Mouse (Mus musculus): ENCODE data around the gene Lrrtm4. TPM values are rescaled to one million over a fixed set of nuclear protein-coding genes. Genes with fewer than 3 reads are reported as not detected.

Lrrtm4 gene
- total RNA-seq (2021) = not detected
- polyA plus RNA-seq (2012; rRNA removed) = not detected in 2 replicates
- long read RNA-seq = 0 reads

DNA sequence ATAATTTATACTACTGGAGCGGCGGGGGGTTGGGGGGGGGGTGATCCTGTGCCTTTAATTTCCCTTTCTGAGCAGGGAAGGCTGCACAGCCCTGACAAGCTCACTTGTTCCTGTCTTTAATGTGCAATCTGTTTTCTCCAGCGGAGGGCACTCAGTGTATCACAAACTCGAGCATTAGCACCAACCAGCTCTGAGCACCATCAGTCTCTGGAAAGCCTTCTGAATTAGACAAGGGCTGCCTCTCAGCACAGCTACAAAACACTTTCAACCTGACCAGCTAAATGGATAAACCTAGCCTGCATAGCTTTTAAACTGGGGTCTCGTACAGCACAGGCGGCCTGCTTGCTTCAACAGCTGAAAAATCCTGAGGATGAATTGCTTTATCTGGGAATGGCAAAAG lies at the start of gene Lrrtm4:
Lrrtm4 (plus strand) TSS at position 113 of the 400 bp plus-strand sequence.
- intact Hi-C loops (cut with DNase I) = no loop called here
- Histone ChIP-seq H3K4me3 (no peak within 1 kb of the TSS), H3K9ac (ENCODE audit: low read depth, low read length) (no peak within 1 kb of the TSS), H3K79me2 (replicated peaks; ENCODE audit: control insufficient read depth, insufficient read depth, low read length) (no peaks in the 10 kb centered on the region), H3K27ac (no peak within 1 kb of the TSS), H3K4me1 (ENCODE audit: control insufficient read depth, insufficient read depth, low read length) (no peaks in the 10 kb centered on the region), H3K36me3 (ENCODE audit: control insufficient read depth, insufficient read depth, low read length) (no peaks in the 10 kb centered on the region), H3K27me3 (ENCODE audit: control insufficient read depth, insufficient read depth, low read length) (no peaks in the 10 kb centered on the region)
- DNase-seq = no peak
- TF ChIP-seq EP300 (IDR thresholded peaks at IDR 0.05; ENCODE audit: insufficient read depth, low read depth, low read length) (no peak), CTCF (IDR thresholded peaks at IDR 0.05) (no peak), POLR2A (IDR thresholded peaks at IDR 0.05; ENCODE audit: insufficient read depth, low read depth, low read length) (no peak)
- WGBS = 16% methylated on average over 6 of the region's 6 CpGs

DNA sequence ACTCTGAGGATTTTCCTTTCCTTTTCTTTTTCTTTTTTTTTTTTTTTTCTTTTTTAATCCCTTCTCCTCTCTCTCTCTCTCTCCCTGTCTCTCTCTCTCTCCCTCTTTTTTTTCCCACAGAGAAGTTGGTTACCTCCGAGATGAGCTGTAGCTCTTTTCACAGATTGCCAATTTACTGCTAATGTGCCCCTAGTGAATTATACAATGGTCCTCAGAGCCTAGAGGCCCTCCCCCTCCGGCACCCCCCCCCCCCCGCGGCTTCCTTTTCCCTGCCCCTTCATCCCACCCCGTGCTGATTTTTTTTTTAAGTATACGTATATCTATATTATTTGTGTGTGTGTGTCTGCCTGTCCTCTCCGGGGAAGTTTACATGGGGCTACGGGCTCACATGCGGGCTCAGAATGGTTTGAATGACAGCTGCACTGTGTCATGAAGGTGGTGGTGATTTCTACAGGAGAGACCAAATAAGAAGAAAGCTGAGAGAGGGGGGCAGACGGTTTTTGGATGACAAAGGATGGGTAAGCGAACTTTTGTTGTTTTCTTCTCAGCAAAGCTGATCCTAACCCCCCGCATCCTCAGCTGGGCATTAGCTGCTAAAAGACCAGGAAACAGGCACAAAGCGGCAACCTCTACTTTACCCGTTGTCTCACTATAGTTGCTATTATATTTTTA lies 648 bp downstream of the Lrrtm4 start:
- intact Hi-C loops (cut with DNase I) = no loop called here
- no peak overlapping the region for H3K9ac ChIP-seq (ENCODE audit: low read depth, low read length)
- TF ChIP-seq POLR2A (IDR thresholded peaks at IDR 0.05; ENCODE audit: insufficient read depth, low read depth, low read length) = no peak
- no peak for TF ChIP-seq EP300 (IDR thresholded peaks at IDR 0.05; ENCODE audit: insufficient read depth, low read depth, low read length)
- no peak for TF ChIP-seq CTCF (IDR thresholded peaks at IDR 0.05)
- H3K27me3 ChIP-seq (ENCODE audit: control insufficient read depth, insufficient read depth, low read length) = no peaks in the 10 kb centered on the region
- no peak overlapping the region for H3K4me3 ChIP-seq
- WGBS = 2% methylated on average over 14 of the region's 14 CpGs
- no peak overlapping the region for H3K27ac ChIP-seq
- no peaks in the 10 kb centered on the region for H3K4me1 ChIP-seq (ENCODE audit: control insufficient read depth, insufficient read depth, low read length)
- no peaks in the 10 kb centered on the region for H3K79me2 ChIP-seq (replicated peaks; ENCODE audit: control insufficient read depth, insufficient read depth, low read length)
- DNase-seq = no peak
- H3K36me3 ChIP-seq (ENCODE audit: control insufficient read depth, insufficient read depth, low read length) = no peaks in the 10 kb centered on the region

DNA sequence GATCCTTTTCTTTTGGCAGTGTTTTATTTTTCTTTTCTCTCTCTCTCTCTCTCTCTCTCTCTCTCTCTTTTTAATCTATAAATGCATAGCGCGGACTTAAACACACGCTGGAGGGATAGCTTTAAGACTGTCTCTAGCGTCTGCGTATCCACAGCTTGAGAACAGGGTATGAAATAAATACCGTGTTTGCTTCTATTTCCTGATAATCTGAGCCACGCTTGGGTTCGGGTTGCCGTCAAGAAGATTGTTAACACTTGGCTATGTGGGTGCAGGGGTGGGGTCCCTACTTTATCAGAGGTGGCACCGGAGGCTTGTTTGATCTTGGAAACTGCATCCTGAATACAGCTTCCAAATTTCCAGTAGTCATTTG lies 1.2 kb downstream of the Lrrtm4 start:
- H3K27me3 ChIP-seq (ENCODE audit: control insufficient read depth, insufficient read depth, low read length) = no peaks in the 10 kb centered on the region
- no peaks in the 10 kb centered on the region for H3K79me2 ChIP-seq (replicated peaks; ENCODE audit: control insufficient read depth, insufficient read depth, low read length)
- TF ChIP-seq EP300 (IDR thresholded peaks at IDR 0.05; ENCODE audit: insufficient read depth, low read depth, low read length) (no peak), POLR2A (IDR thresholded peaks at IDR 0.05; ENCODE audit: insufficient read depth, low read depth, low read length) (no peak), CTCF (IDR thresholded peaks at IDR 0.05) (no peak)
- H3K27ac ChIP-seq = no peak overlapping the region
- whole genome bisulfite sequencing = 7% methylated on average over 10 of the region's 10 CpGs
- H3K9ac ChIP-seq (ENCODE audit: low read depth, low read length) = no peak overlapping the region
- no peaks in the 10 kb centered on the region for H3K36me3 ChIP-seq (ENCODE audit: control insufficient read depth, insufficient read depth, low read length)
- no peaks in the 10 kb centered on the region for H3K4me1 ChIP-seq (ENCODE audit: control insufficient read depth, insufficient read depth, low read length)
- DNase-seq = no peak
- intact Hi-C loops (cut with DNase I) = no loop called here
- no peak overlapping the region for H3K4me3 ChIP-seq

DNA sequence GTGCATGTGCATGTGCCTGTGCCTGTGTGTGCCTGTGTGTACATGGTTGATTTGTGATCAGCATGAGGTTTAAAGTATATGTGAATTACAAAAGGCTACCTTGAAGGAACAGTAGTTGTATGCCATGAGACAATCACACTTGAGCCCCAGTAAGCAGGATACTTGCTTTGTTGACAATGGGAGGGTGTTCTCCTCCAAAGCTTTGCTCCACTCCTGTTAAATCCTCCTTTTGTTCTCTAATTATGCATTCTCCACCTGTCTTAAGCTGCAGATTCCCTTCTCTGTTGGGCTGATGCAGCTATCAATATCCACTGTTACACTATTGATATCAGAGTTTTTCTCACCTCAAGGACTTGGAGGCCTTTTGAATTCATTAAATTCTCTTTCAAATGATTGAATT lies 38.2 kb downstream of the Lrrtm4 start:
- TF ChIP-seq EP300 (IDR thresholded peaks at IDR 0.05; ENCODE audit: insufficient read depth, low read depth, low read length) = no peak
- no peak for TF ChIP-seq POLR2A (IDR thresholded peaks at IDR 0.05; ENCODE audit: insufficient read depth, low read depth, low read length)
- no peak for TF ChIP-seq CTCF (IDR thresholded peaks at IDR 0.05)
- no peaks in the 10 kb centered on the region for H3K4me1 ChIP-seq (ENCODE audit: control insufficient read depth, insufficient read depth, low read length)
- H3K27ac ChIP-seq = no peak overlapping the region
- intact Hi-C loops (cut with DNase I) = no loop called here
- no peaks in the 10 kb centered on the region for H3K79me2 ChIP-seq (replicated peaks; ENCODE audit: control insufficient read depth, insufficient read depth, low read length)
- DNase-seq = no peak
- H3K4me3 ChIP-seq = no peak overlapping the region
- H3K9ac ChIP-seq (ENCODE audit: low read depth, low read length) = no peak overlapping the region
- H3K27me3 ChIP-seq (ENCODE audit: control insufficient read depth, insufficient read depth, low read length) = no peaks in the 10 kb centered on the region
- no peaks in the 10 kb centered on the region for H3K36me3 ChIP-seq (ENCODE audit: control insufficient read depth, insufficient read depth, low read length)

DNA sequence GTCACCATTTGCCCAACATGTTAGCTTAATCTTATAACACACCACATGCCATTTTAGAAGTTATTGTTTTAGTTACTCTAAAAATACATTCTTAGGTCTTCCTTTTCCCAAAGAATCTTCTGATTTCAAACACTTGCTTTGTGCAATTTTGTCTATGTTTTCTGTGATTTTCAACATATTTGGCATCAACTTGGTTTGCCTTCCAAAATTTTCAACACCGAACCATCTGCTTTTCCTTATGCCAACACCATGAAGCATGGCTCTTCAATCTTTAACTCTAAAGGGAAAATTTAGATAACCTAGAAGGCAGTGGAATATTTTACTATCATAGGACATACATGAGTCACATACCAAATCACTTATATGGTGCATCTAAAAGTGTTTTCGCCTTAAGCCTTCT lies 59.3 kb downstream of the Lrrtm4 start:
- Histone ChIP-seq H3K27ac (no peak overlapping the region), H3K4me3 (no peak overlapping the region), H3K9ac (ENCODE audit: low read depth, low read length) (no peak overlapping the region), H3K4me1 (ENCODE audit: control insufficient read depth, insufficient read depth, low read length) (no peaks in the 10 kb centered on the region), H3K79me2 (replicated peaks; ENCODE audit: control insufficient read depth, insufficient read depth, low read length) (no peaks in the 10 kb centered on the region), H3K36me3 (ENCODE audit: control insufficient read depth, insufficient read depth, low read length) (no peaks in the 10 kb centered on the region), H3K27me3 (ENCODE audit: control insufficient read depth, insufficient read depth, low read length) (no peaks in the 10 kb centered on the region)
- intact Hi-C loops (cut with DNase I) = no loop called here
- WGBS = 83% methylated on average over 2 of the region's 2 CpGs
- TF ChIP-seq POLR2A (IDR thresholded peaks at IDR 0.05; ENCODE audit: insufficient read depth, low read depth, low read length) (no peak), EP300 (IDR thresholded peaks at IDR 0.05; ENCODE audit: insufficient read depth, low read depth, low read length) (no peak), CTCF (IDR thresholded peaks at IDR 0.05) (no peak)
- DNase-seq = no peak

DNA sequence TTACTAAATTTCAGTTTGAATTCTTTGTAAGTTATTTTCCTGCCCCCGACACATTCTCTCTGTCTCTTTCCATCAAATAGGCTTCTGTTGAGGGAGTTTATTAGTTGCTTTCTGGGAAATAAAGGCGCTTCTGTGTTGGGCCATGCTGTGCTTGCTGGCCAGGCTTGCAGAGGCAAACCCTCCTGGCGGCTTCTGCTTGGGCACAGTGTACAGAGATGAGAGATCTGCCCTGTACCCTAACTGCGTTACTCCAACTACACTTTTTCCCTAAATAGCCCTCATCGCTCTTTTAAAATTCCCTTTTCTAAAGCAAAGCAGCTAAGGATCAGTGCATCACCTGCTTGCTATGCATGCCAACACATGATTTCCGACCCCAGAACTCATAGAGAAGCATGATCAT lies 60.6 kb downstream of the Lrrtm4 start:
- H3K4me3 ChIP-seq = no peak overlapping the region
- TF ChIP-seq EP300 (IDR thresholded peaks at IDR 0.05; ENCODE audit: insufficient read depth, low read depth, low read length) (no peak), CTCF (IDR thresholded peaks at IDR 0.05) (no peak), POLR2A (IDR thresholded peaks at IDR 0.05; ENCODE audit: insufficient read depth, low read depth, low read length) (no peak)
- no peaks in the 10 kb centered on the region for H3K27me3 ChIP-seq (ENCODE audit: control insufficient read depth, insufficient read depth, low read length)
- no peak for DNase-seq
- H3K9ac ChIP-seq (ENCODE audit: low read depth, low read length) = no peak overlapping the region
- H3K27ac ChIP-seq = no peak overlapping the region
- 83% methylated on average over 6 of the region's 6 CpGs for WGBS
- no peaks in the 10 kb centered on the region for H3K79me2 ChIP-seq (replicated peaks; ENCODE audit: control insufficient read depth, insufficient read depth, low read length)
- H3K4me1 ChIP-seq (ENCODE audit: control insufficient read depth, insufficient read depth, low read length) = no peaks in the 10 kb centered on the region
- intact Hi-C loops (cut with DNase I) = no loop called here
- no peaks in the 10 kb centered on the region for H3K36me3 ChIP-seq (ENCODE audit: control insufficient read depth, insufficient read depth, low read length)
